Mouse (Mus musculus) liver, adult (tissue): ENCODE measurements around the gene 4930583I09Rik.

Experiments
- GATA4 ChIP-seq: IDR thresholded peaks from 2 replicates; pipeline ENCODE4 v1.6.1; 2014; ENCODE audit warnings: mild to moderate bottlenecking, low read length; ENCODE audit not compliant: insufficient replicate concordance

Gene 4930583I09Rik

DNA sequence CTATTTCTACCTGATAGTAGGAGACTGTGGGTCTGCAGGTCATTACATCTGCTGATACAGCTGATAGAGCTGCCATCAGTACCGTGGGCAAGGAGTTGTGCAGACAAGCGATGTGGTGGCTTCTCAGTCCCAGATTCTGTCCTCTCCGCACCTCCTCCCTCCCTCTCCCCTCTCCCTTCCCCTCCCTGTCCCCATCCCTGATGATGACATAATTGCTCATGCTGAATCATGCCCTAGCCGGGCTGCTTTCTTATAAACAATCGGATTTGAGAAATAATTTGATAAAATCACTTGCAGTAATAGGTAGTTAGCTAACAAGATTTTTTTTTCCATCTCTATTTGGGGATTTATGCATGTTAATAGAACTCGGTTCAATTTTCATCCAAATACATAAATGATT lies at the start of gene 4930583I09Rik:
4930583I09Rik (minus strand) TSS at position 144 of the 400 bp plus-strand sequence.
- TF ChIP-seq GATA4 = no peak

DNA sequence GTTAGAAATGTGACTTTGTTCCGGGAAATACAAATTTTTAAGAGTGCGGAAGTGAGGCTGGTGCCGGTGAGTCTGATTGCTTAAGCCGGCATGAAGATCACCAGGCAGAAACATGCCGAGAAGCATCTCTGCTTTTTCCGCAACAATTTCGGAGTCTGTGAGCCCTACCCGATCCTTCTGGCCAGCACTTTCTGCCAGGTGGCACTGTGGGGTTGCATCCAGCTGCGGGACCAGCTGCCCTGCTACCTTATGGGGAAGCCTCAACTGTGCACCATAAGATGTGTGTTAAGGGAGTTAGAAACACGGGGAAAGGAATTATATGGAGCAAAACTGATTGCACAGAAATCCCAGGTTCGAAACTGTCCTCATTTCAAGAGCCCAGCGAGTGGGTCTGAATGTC lies 40.2 kb upstream of the 4930583I09Rik start:
- no peak for TF ChIP-seq GATA4

DNA sequence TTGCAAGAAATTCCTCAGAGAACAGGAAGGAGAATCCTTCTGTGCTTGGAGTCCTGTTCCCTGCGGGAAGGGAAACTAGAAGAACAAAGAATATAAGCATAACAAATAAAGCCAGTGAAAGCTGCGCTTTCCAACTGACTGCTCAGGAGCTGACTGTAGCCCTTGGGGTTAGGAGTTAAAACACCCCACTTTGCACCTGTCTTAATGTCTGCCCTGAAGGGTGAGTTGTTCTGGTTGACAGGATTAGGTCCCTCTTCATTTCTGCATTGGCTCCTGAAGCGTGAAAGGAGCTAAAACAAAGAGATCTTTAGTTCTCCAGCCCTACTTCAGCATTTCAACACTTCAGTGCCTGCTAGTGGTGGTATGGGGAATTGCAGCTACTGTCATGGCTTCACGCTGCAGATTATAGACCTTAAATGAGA lies 37.8 kb upstream of the 4930583I09Rik start:
- no peak for TF ChIP-seq GATA4

DNA sequence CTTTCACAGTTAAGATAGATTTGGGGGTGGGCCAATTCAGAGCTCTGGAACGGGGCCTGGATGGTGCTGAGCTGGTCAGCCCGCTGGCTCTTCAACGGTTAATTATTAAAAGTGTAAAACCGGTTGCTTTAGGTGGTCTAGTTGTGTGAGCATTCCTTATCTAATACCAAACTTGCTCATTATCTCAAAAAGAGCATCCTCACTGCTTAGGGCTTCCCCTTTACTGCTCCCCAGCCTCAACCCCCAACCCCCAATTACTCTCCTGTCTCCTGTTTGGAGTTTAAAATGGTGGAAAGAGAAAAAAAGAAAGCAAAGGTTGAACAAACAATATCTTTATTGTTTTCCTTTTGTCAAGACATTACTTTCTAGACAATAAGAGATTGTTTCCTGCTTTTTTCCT lies 27.9 kb upstream of the 4930583I09Rik start:
- TF ChIP-seq GATA4 = no peak

DNA sequence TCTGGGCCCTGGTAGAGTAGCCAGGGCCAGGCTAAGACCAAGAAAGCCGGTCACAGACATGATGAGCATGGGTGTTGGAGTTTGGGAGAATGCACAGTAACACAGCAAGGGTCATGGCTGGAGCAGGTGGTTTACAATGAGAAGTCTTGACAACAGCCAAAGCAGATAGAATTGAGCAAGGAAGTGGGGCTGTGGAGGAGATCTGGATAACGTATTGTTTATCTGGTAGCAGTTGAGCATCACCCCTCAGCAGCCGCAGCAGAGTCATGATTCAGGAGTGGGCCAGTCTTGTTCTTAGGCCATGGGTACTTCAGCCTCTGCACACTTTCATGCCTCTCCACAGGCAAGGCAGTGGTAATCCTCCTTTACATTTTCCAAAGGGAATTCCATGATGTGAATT lies 25.1 kb upstream of the 4930583I09Rik start:
- TF ChIP-seq GATA4 = no peak

DNA sequence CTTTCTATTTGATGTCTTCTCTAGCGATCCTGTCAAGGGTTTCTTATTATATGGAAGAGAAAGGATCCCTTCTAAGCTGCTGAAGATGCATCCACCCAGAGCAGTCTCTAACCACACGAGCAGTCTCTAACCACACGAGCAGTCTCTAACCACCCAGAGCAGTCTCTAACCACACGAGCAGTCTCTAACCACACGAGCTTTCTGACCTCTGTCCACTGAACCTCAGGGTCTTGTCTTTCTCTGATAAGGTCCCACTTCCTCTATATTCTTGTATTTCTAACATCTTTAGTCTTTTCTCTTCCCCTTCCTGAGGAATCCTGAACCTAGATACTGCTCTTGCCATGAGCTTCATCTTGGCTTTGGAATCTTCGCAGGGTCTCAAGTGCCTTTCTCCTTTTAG lies 23.0 kb upstream of the 4930583I09Rik start:
- no peak for TF ChIP-seq GATA4

DNA sequence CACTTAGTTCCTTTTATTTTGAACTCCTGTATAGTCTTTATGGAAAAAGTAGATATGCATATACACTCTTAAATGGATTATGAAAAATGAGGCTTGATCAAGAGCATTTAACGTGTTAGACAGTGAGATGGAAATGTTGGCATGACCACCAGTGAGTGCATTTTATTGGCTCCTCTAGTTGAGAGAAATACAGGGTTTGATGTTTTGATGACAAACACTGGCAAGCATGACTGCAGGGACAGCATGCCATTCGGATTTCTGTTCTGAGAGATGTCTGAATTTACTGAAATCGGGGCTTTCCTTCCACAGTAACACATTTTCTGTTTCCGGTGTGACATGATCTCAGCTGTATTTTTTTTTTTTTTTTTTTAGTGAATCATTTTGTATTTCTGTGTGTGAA lies 12.2 kb upstream of the 4930583I09Rik start:
- no peak for TF ChIP-seq GATA4

DNA sequence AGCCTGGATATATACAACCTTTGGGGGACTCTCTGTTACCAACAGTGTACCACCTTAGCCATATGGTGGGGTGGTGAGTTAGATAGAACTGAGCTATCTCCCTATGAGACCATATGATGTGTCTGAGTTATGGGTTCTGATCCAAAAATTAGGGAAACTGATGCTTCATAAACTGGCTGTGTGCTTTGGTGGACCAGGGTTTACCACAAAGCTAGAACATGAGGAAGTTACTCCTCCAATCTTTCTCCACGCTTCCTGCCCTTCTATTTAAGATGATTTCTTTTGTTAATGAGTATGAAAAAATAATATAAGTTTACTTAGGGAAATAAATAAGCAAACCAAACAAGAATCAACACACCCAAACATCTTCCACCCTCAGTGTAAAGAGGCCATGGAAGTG lies 10.8 kb upstream of the 4930583I09Rik start:
- TF ChIP-seq GATA4 = no peak

DNA sequence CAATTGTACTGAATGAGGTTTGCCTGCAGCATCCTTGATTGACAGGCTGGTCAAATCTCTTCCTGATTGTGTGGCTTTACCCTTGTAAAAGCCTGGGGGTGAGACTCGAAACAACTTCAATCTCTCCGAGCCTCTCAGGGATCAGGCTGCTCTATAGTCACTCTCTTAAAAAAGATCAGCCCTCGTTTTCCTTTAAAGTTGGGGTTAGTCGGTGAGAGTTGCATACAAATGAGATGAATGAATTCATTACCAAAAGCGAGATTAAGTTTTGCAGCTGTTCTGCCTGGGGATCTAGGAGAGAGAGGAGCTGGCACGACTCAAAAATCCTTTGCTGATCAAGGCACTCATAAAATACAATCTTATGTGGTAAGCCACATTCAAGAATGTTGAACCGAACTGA lies 1.0 kb upstream of the 4930583I09Rik start:
- no peak for TF ChIP-seq GATA4

DNA sequence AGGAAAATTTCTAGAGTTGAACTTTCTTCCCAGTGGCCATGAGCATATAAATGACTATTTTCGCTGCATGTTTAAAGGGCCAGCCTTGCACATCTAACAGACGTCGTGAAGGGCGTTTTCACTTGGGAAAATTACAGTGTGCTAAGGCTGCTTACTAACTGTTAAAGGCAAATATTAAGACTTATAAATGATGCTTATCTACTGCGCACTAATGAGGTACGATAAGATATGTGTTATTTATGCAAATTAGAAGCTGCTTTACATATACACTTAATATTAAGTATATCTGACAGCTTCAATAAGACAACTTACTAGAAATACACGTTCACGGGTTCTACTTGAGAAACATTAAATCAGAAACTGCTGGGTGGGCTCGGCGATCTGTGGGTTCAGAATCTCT lies 481 bp upstream of the 4930583I09Rik start:
- no peak for TF ChIP-seq GATA4

DNA sequence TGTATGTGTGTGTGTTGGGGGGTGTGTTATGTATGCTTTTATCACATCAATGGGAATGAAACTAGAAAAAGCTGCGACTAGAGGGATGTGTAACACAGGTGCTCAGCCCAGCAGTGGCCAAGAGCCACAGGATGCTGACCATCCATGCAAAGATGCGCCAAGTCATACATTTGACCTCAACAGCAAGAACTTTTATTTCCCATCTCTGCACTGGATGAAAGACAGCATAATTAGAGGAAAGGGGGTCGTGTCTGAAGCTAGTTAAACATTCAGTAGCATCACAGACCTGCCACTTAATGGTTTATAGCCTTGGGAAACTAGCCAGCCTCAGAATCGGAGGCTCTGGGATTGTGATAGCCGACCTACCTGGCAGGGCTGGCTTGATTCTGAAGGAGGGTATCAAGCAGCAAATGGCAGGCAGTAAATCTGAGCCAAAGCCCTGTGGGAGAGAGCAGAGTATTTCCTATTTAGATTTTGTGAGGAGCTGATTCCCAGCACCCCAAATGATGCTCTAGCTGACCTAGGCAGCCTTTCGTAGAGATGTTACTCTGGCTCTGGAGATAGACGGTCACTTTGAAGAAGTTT lies 1.9 kb downstream of the 4930583I09Rik start:
- TF ChIP-seq GATA4 = no peak

DNA sequence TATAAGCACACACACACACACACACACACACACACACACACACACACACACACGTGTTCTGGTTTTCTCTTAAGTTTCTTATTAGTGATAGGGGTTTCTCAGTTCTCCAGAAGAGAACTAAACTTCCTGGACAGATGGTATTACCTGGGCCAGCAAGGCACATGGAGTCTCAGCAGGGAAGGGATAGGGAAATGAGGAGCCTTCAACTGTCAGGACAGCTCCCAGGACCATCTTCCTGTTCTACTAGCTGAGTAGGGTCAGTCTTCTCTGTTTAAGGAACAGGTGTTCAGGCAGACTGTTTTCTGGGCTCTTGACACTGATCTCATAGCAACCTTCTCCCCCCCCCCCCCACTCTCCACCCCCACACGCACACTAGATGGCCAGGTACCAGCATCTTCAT lies 2.8 kb downstream of the 4930583I09Rik start:
- TF ChIP-seq GATA4 = no peak

DNA sequence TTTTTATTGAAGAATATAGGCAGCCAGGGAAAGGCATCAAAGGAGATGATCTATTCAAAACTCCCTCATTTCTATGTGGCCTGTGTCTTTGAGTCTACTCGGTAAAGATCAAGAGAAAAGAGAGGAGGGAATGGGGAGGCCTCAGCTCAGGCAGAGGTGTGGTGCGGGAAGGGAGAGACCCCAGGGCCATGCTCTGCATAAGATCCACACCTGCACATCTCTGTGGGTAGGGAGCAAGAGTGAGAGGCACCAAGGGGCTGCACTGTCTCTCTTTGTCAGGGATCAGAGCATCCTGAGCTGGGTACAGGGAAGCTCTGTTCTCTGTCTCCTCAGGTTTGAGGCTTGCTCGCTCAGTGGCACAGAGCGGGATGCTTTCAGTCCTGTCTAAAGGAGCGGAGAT lies 8.4 kb downstream of the 4930583I09Rik start:
- TF ChIP-seq GATA4 = no peak

DNA sequence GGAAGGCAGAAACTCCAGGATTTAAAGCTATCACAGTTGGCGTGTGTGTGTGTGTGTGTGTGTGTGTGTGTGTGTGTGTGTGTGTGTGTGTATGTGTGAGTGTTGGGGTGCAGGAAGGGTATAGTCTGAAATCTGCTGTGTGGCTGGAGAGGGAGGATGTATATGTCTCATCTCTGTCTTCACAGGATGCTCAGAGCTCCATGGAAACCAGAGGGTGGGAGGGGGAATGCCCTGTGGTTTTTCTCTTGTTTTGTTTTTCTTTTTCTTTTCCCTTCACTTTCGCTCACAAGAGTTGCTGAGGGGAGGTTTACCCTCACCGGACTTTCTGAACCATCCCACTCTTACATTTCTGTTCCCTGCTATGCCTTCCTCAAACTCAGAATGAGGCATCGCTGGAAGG lies 9.0 kb downstream of the 4930583I09Rik start:
- no peak for TF ChIP-seq GATA4

DNA sequence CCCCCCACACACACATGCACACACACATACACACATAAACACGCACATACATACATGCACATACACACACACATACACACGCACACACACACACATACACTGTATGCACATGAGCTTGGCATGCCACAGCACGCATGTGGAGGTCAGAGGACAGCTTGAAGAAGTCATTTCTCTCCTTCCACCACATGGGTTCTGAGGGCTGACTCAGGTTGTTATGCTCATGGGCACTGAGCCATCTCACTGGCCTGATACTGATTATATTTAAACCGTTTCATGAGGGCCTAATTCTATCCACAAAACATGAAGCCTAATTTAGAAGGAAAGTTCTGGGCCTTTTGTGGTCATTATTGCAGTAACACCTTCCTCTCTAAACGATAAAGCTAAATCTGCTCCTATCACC lies 13.3 kb downstream of the 4930583I09Rik start:
- TF ChIP-seq GATA4 = no peak

DNA sequence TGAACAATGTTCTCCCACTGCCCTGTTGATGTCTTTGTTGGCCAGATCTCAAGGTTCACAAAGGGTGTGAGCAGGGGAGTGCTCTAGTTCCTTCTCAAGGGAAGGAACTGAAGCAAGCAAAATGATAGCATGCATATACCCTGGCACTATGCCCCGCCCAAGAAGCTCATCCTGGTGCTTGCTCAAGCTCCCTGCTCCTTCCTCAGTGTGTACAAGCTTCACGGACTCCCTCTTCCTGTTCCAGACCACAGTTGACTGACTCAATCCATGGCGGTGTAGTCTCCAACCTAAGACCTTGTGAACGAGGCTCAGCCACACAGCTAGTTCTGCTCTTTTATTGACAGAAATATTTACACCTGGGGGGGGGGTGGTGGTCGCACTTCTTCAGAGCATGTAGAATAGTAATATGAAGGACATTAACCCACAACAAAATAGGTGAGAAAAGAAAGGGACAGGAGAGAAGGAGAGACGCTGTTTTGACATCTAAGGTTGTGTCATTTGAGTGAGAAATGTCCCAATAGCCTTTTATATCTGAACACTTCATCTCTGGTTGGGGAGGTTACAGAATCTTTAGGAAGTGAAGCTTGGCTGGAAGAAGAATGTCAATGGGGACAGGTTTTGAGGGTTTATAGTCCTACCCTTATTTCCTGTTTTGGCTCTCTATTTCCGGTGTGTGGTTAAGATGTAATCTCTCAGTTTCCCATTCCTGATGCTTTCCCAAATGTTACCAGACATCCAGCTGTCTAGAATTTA lies 14.9 kb downstream of the 4930583I09Rik start:
- no peak for TF ChIP-seq GATA4

DNA sequence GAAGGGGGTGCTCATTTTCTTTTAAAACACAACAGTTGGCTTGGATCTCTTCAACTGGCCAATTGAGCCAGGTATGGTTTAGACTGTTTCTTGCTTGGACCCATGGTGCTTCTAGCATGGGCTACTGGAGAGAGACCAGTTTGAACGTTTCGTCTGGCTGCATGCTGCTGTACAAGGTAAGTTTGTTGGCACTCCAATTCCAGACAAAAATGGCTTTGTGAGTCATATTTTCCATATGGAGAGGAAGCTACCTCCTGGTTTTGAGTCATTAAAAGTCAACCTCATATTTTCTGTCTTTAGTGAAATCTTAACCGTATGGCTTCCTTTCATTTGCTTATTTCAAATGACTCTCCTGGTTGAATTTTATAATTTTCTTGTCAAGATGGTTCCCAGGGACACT lies 19.6 kb downstream of the 4930583I09Rik start:
- TF ChIP-seq GATA4 = no peak
